Mouse (Mus musculus) liver, adult 2 months (tissue): ENCODE measurements at regions not wholly inside any gene's neighbourhood (a gene's known extent, or its start where the extent isn't known, plus 50 kb on each side); places are given as distances from the start of the nearest gene placed in this dataset.
A peak's percentile ranks its signal among the peaks of the same experiment; 100 is the strongest.

Experiments used
- DNase-seq: peaks from one replicate; pipeline ENCODE4 v3.0.0-alpha.2; 2011; ENCODE audit warnings: low read depth, low spot score; ENCODE audit errors: extremely low read depth
- H3K27ac ChIP-seq: fragments of 200-500 bp; replicated peaks from 2 replicates; pipeline ENCODE4 v1.5.1; 2012; ENCODE audit warnings: low read depth, mild to moderate bottlenecking, control low read depth, inconsistent platforms, low read length; ENCODE audit not compliant: insufficient read depth
- H3K27me3 ChIP-seq: fragments of 200-500 bp; 2 replicates; pipeline ENCODE4 v1.6.1; 2012; ENCODE audit warnings: mild to moderate bottlenecking, moderate library complexity, low read length, inconsistent platforms; ENCODE audit not compliant: control insufficient read depth, insufficient read depth
- H3K36me3 ChIP-seq: fragments of 200-500 bp; 2 replicates; pipeline ENCODE4 v1.6.1; 2012; ENCODE audit warnings: low read length, inconsistent platforms; ENCODE audit not compliant: control insufficient read depth, insufficient read depth
- H3K4me1 ChIP-seq: fragments of 200-500 bp; 2 replicates; pipeline ENCODE4 v1.6.1; 2011; ENCODE audit warnings: low read length; ENCODE audit not compliant: control insufficient read depth, insufficient read depth
- H3K4me3 ChIP-seq: fragments of 200-500 bp; 2 replicates; pipeline ENCODE4 v1.5.1; 2011; ENCODE audit warnings: low read depth, mild to moderate bottlenecking, control low read depth, low read length, moderate library complexity; ENCODE audit not compliant: insufficient read depth
- H3K79me2 ChIP-seq: fragments of 200-500 bp; 2 replicates; pipeline ENCODE4 v1.6.1; 2012; ENCODE audit warnings: inconsistent platforms, mild to moderate bottlenecking, low read length, moderate library complexity; ENCODE audit not compliant: control insufficient read depth, insufficient read depth
- H3K9ac ChIP-seq: fragments of 200-500 bp; 2 replicates; pipeline ENCODE4 v1.6.1; 2012; ENCODE audit warnings: low read depth, mild to moderate bottlenecking, control low read depth, inconsistent platforms, low read length
- CTCF ChIP-seq: fragments of 200-500 bp; IDR thresholded peaks from 2 replicates; pipeline ENCODE4 v1.5.1; 2011; ENCODE audit warnings: low read depth, low read length, control low read depth
- POLR2A ChIP-seq: fragments of 200-500 bp; IDR thresholded peaks from 2 replicates; pipeline ENCODE4 v1.6.1; 2011; ENCODE audit warnings: low read length, control low read depth; ENCODE audit not compliant: insufficient read depth; ENCODE audit errors: extremely low read depth
- WGBS: fragments of 180-500 bp; shearing (Covaris S2); methylation state at CpG from one replicate; pipeline ENCODE4 v1.1.7; 2018; 5-methylcytosine and 5-hydroxymethylcytosine counted together

GRCm38 (mm10) chr1:142838663-142839062 lies 801.8 kb upstream of the B3galt2 start:
- Histone ChIP-seq H3K27me3 (no peaks in the 10 kb centered on the region), H3K27ac (no peak overlapping the region), H3K4me3 (no peak overlapping the region), H3K9ac (no peak overlapping the region), H3K36me3 (no peaks in the 10 kb centered on the region), H3K4me1 (no peaks in the 10 kb centered on the region), H3K79me2 (no peaks in the 10 kb centered on the region)
- no peak for DNase-seq
- TF ChIP-seq POLR2A (no peak), CTCF (no peak)
- WGBS = 63% methylated on average over 4 of the region's 4 CpGs

DNA sequence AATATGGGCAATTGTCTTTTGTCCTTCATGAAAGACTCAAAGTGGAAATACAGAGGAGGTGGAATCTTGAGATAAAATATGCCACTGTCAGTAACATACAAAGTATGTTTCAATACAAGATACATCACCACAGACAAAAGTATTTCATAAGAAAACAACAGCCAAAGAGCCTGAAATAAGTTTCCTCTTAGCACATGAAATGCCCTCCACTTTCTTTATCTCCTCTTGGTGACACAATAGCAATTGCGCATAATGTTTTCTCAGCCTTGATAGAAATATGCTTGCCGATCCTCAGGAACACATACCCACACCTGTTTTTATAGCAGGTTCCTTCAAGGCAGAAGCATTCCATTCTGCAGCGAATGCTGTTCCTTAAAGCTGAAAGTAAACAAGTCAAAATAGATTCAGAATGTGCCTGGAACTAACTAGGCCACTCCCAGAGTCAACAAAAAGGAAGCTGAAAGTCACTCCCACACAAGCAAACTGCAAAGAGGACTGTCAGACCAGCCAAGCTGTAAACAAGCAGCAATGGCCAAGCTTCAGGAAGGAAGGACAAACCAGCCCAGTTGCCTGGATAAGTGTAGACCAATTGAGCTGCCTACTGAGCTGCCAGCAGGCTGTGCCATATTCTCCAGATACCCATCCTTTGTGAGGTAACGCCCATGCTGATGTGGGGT lies 773.3 kb upstream of the B3galt2 start:
- H3K36me3 ChIP-seq = no peaks in the 10 kb centered on the region
- DNase-seq = peak; percentile 17
- H3K9ac ChIP-seq = no peak overlapping the region
- no peaks in the 10 kb centered on the region for H3K79me2 ChIP-seq
- TF ChIP-seq CTCF (no peak), POLR2A (no peak)
- no peak overlapping the region for H3K27ac ChIP-seq
- WGBS = 59% methylated on average over 4 of the region's 4 CpGs
- no peaks in the 10 kb centered on the region for H3K27me3 ChIP-seq
- no peak overlapping the region for H3K4me3 ChIP-seq
- H3K4me1 ChIP-seq = no peaks in the 10 kb centered on the region

- TF ChIP-seq POLR2A (no peak), CTCF (no peak)
- Histone ChIP-seq H3K27ac (no peak overlapping the region), H3K9ac (no peak overlapping the region), H3K27me3 (no peaks in the 10 kb centered on the region), H3K4me1 (no peaks in the 10 kb centered on the region), H3K36me3 (no peaks in the 10 kb centered on the region), H3K79me2 (no peaks in the 10 kb centered on the region), H3K4me3 (no peak overlapping the region)
- no peak for DNase-seq
Observed at GRCm38 (mm10) chr1:142891842-142892241, 748.6 kb upstream of the B3galt2 start.

GRCm38 (mm10) chr1:142893156-142893555 lies 747.3 kb upstream of the B3galt2 start:
- no peak overlapping the region for H3K9ac ChIP-seq
- no peaks in the 10 kb centered on the region for H3K27me3 ChIP-seq
- H3K4me3 ChIP-seq = no peak overlapping the region
- H3K27ac ChIP-seq = no peak overlapping the region
- no peaks in the 10 kb centered on the region for H3K4me1 ChIP-seq
- DNase-seq = no peak
- no peak for TF ChIP-seq POLR2A
- no peak for TF ChIP-seq CTCF
- 65% methylated on average over 2 of the region's 2 CpGs for WGBS
- H3K36me3 ChIP-seq = no peaks in the 10 kb centered on the region
- no peaks in the 10 kb centered on the region for H3K79me2 ChIP-seq

DNA sequence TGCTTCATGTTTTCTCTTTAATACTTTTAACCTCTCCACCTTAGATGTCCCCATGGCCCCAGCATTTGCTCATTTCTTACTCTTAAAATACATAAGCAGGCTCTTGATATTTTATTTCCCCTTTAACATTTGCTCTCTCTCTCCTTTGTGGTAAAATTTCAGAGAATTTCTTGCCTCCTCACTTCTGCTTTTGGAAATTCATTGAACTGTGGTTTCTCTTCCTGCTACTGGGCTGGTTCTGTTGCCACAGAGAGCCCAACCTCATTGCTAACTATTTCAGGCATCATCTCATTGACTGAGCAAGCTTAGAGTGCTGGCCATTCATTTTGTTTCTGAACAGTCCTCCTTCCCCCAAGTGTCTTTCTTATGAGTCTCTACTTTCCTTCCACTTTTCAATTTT lies 746.3 kb upstream of the B3galt2 start:
- TF ChIP-seq CTCF (no peak), POLR2A (no peak)
- no peaks in the 10 kb centered on the region for H3K79me2 ChIP-seq
- no peaks in the 10 kb centered on the region for H3K4me1 ChIP-seq
- H3K36me3 ChIP-seq = no peaks in the 10 kb centered on the region
- no peaks in the 10 kb centered on the region for H3K27me3 ChIP-seq
- H3K27ac ChIP-seq = no peak overlapping the region
- H3K9ac ChIP-seq = no peak overlapping the region
- no peak overlapping the region for H3K4me3 ChIP-seq
- no peak for DNase-seq

GRCm38 (mm10) chr1:142895081-142895480 lies 745.4 kb upstream of the B3galt2 start:
- no peak overlapping the region for H3K9ac ChIP-seq
- no peak overlapping the region for H3K27ac ChIP-seq
- no peaks in the 10 kb centered on the region for H3K4me1 ChIP-seq
- H3K4me3 ChIP-seq = no peak overlapping the region
- H3K27me3 ChIP-seq = no peaks in the 10 kb centered on the region
- H3K79me2 ChIP-seq = no peaks in the 10 kb centered on the region
- TF ChIP-seq CTCF = no peak
- TF ChIP-seq POLR2A = no peak
- WGBS = 40% methylated on average over 1 of the region's 1 CpGs
- no peaks in the 10 kb centered on the region for H3K36me3 ChIP-seq
- no peak for DNase-seq
